Mouse (Mus musculus): ENCODE results near the gene Fam126a. TPM values are rescaled to one million over a fixed set of nuclear protein-coding genes. Genes with fewer than 3 reads are reported as not detected.
"Not testable (repeated sequence)": the region's sequence is repeated elsewhere in the genome, so short reads cannot be mapped to it uniquely, and the experiment has no call there.

Gene Fam126a
- polyA plus RNA-seq, 1 experiment from 2014 or later: 11.5 TPM

DNA sequence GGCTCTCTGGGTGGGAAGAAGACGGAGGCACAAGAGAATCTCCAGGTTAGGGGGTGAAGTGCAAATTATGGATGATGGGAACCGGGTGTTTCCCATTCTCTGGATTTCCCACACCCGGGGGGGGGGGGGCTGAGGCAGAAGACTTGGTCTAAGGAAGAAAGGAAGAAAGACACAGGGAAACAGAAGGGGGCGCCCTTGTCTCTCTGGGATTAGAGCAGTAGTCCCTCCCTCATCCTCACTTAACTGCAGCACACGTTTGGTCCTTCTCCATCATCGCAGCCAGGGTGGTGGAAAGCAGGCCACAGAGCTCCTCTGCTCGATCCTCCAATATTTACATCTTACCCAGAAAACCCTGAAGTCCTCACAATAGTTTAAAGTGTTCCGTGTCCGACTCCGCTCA lies 139.8 kb downstream of the Fam126a start:
- H3K4me2 ChIP-seq (replicated peaks; ENCODE audit: low read depth, low read length): no peak overlapping the region
- no peaks in the 10 kb centered on the region for H3K36me3 ChIP-seq (ENCODE audit: insufficient read depth, low read length)
- no peak overlapping the region for H3K9ac ChIP-seq (replicated peaks; ENCODE audit: low read depth)
- ATAC-seq: peak; percentile 48
- 36% methylated on average over 10 of the region's 10 CpGs for WGBS
- TF ChIP-seq CTCF (IDR thresholded peaks at IDR 0.05): peak; percentile 74
- no peak for TF ChIP-seq EP300 (IDR thresholded peaks at IDR 0.05)
- H3K4me1 ChIP-seq (ENCODE audit: insufficient read depth, low read depth, low read length): no peaks in the 10 kb centered on the region
- no peaks in the 10 kb centered on the region for H3K27me3 ChIP-seq (replicated peaks; ENCODE audit: insufficient read depth, low read length)
- peak; percentile 88 for DNase-seq (ENCODE audit: low spot score)
- H3K4me3 ChIP-seq (ENCODE audit: low read depth, low read length): no peak overlapping the region
- H3K9me3 ChIP-seq (ENCODE audit: low read length): no peaks in the 10 kb centered on the region
- no peak overlapping the region for H3K27ac ChIP-seq (ENCODE audit: low read length)

DNA sequence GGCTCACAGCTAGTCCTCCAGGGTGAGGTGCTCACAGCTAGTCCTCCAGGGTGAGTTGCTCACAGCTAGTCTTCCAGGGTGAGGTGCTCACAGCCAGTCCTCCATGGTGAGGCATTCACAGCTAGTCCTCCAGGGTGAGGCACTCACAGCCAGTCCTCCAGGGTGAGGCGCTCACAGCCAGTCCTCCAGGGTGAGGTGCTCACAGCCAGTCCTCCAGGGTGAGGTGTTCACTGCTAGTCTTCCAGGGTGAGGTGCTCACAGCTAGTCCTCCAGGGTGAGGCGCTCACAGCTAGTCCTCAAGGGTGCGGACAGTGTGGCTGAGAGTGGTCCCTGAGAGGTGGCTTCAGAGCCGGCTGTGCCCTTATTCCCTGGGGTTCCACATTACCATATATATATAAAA lies 141.0 kb downstream of the Fam126a start:
- H3K4me3 ChIP-seq (ENCODE audit: low read depth, low read length): no peak overlapping the region
- no peaks in the 10 kb centered on the region for H3K4me1 ChIP-seq (ENCODE audit: insufficient read depth, low read depth, low read length)
- H3K27me3 ChIP-seq (replicated peaks; ENCODE audit: insufficient read depth, low read length): no peaks in the 10 kb centered on the region
- WGBS: 70% methylated on average over 4 of the region's 4 CpGs
- H3K36me3 ChIP-seq (ENCODE audit: insufficient read depth, low read length): no peaks in the 10 kb centered on the region
- ATAC-seq: no peak
- no peaks in the 10 kb centered on the region for H3K9me3 ChIP-seq (ENCODE audit: low read length)
- H3K9ac ChIP-seq (replicated peaks; ENCODE audit: low read depth): no peak overlapping the region
- no peak for DNase-seq (ENCODE audit: low spot score)
- H3K27ac ChIP-seq (ENCODE audit: low read length): no peak overlapping the region
- no peak overlapping the region for H3K4me2 ChIP-seq (replicated peaks; ENCODE audit: low read depth, low read length)
- TF ChIP-seq CTCF (IDR thresholded peaks at IDR 0.05): peak; percentile 32
- no peak for TF ChIP-seq EP300 (IDR thresholded peaks at IDR 0.05)

DNA sequence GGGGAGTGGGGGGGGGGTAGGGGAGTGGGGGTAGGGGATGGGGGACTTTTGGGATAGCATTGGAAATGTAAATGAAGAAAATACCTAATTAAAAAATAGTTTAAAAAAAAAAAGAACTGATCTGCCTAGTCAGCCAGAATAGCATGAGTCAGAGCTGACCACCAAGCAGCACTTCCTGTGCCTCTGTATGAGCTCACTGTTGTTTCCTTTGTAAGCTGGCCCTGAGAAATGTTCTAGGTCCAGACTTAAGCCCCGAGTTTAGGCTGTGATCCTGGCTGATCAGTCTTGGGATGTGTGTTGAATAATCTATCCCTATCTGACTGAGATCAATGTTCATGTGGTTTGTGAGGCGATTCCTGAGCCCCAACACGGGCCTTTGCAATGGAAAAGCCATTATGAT lies 143.4 kb downstream of the Fam126a start:
- no peak overlapping the region for H3K4me3 ChIP-seq (ENCODE audit: low read depth, low read length)
- no peaks in the 10 kb centered on the region for H3K27me3 ChIP-seq (replicated peaks; ENCODE audit: insufficient read depth, low read length)
- TF ChIP-seq CTCF (IDR thresholded peaks at IDR 0.05) (no peak), EP300 (IDR thresholded peaks at IDR 0.05) (no peak)
- ATAC-seq: peak; percentile 49
- H3K4me1 ChIP-seq (ENCODE audit: insufficient read depth, low read depth, low read length): no peaks in the 10 kb centered on the region
- WGBS: 50% methylated on average over 3 of the region's 3 CpGs
- H3K4me2 ChIP-seq (replicated peaks; ENCODE audit: low read depth, low read length): no peak overlapping the region
- no peak overlapping the region for H3K27ac ChIP-seq (ENCODE audit: low read length)
- no peak overlapping the region for H3K9ac ChIP-seq (replicated peaks; ENCODE audit: low read depth)
- DNase-seq (ENCODE audit: low spot score): no peak
- no peaks in the 10 kb centered on the region for H3K9me3 ChIP-seq (ENCODE audit: low read length)
- H3K36me3 ChIP-seq (ENCODE audit: insufficient read depth, low read length): no peaks in the 10 kb centered on the region

DNA sequence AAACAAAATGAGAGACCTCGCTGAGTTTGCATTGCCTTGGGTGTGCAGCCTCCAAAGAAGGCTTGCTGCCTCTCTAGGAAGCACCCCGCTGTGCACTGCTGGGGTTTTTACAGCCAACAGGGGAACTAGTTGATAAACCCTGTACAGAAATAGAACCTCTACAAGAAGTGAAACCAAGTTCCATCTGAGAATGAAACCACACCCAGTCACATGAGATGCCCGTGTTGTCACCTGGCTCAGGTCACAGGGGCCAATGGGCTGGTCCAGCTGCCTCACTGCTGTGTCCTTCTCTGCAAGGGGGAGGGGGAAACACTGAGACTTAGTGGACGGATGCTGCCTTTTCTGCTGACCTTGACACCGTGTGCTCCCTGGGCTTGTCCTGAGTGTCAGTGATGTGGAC lies 156.0 kb downstream of the Fam126a start:
- H3K9me3 ChIP-seq (ENCODE audit: low read length): no peaks in the 10 kb centered on the region
- no peak overlapping the region for H3K9ac ChIP-seq (replicated peaks; ENCODE audit: low read depth)
- no peak; the same call in 1 of the 2 replicates for ATAC-seq
- no peak for DNase-seq (ENCODE audit: low spot score)
- H3K36me3 ChIP-seq (ENCODE audit: insufficient read depth, low read length): no peaks in the 10 kb centered on the region
- H3K4me3 ChIP-seq (ENCODE audit: low read depth, low read length): no peak overlapping the region
- H3K4me2 ChIP-seq (replicated peaks; ENCODE audit: low read depth, low read length): no peak overlapping the region
- H3K27me3 ChIP-seq (replicated peaks; ENCODE audit: insufficient read depth, low read length): no peaks in the 10 kb centered on the region
- no peaks in the 10 kb centered on the region for H3K4me1 ChIP-seq (ENCODE audit: insufficient read depth, low read depth, low read length)
- TF ChIP-seq CTCF (IDR thresholded peaks at IDR 0.05): no peak
- TF ChIP-seq EP300 (IDR thresholded peaks at IDR 0.05): no peak
- no peak overlapping the region for H3K27ac ChIP-seq (ENCODE audit: low read length)
- WGBS: 45% methylated on average over 5 of the region's 5 CpGs

DNA sequence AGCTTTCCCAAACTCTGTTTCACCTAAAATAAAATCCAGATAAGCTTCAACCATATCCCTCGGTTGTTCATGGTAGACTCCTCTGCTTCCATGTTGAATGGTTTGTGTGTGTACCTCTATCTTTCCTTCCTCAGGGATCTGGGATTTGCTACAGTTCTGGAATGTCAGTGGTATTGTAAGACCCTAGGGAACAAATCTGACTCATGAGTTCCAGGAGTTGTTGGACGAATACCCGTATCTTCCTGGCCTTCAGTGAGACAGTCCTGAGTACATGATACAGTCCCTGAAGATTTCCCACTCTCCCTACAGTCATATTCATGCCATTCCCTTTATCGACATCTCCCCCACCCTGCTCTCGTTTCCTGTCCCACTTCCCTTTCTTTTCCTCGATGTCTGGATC lies 157.9 kb downstream of the Fam126a start:
- no peak overlapping the region for H3K27ac ChIP-seq (ENCODE audit: low read length)
- no peaks in the 10 kb centered on the region for H3K27me3 ChIP-seq (replicated peaks; ENCODE audit: insufficient read depth, low read length)
- 65% methylated on average over 6 of the region's 6 CpGs for WGBS
- no peaks in the 10 kb centered on the region for H3K9me3 ChIP-seq (ENCODE audit: low read length)
- DNase-seq (ENCODE audit: low spot score): no peak
- ATAC-seq: no peak
- TF ChIP-seq EP300 (IDR thresholded peaks at IDR 0.05): no peak
- no peak for TF ChIP-seq CTCF (IDR thresholded peaks at IDR 0.05)
- H3K9ac ChIP-seq (replicated peaks; ENCODE audit: low read depth): no peak overlapping the region
- H3K36me3 ChIP-seq (ENCODE audit: insufficient read depth, low read length): no peaks in the 10 kb centered on the region
- no peak overlapping the region for H3K4me3 ChIP-seq (ENCODE audit: low read depth, low read length)
- no peak overlapping the region for H3K4me2 ChIP-seq (replicated peaks; ENCODE audit: low read depth, low read length)
- H3K4me1 ChIP-seq (ENCODE audit: insufficient read depth, low read depth, low read length): no peaks in the 10 kb centered on the region

DNA sequence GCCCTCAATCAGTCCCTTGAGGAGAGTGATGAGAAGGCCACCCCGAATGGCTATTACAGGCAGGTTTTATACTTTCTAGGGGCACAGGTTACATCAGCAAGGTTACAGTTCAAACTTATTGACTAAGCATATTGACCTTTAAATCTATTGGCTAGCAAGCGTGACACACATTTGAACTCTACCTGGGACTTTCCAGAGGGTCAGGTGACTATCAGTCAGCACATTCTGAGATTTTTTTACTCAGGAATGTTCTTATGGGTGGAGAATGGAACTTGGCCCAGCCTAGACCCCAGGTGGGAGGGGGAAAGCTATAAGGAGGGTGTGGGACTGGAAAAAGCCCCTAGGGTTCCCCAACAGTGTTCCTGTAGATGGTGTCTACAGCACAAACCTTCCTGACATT lies 159.2 kb downstream of the Fam126a start:
- WGBS: 76% methylated on average over 2 of the region's 2 CpGs
- ATAC-seq; H3K4me3 ChIP-seq (ENCODE audit: low read depth, low read length); H3K9ac ChIP-seq (replicated peaks; ENCODE audit: low read depth); H3K4me1 ChIP-seq (ENCODE audit: insufficient read depth, low read depth, low read length); H3K4me2 ChIP-seq (replicated peaks; ENCODE audit: low read depth, low read length); H3K36me3 ChIP-seq (ENCODE audit: insufficient read depth, low read length); H3K27me3 ChIP-seq (replicated peaks; ENCODE audit: insufficient read depth, low read length); H3K27ac ChIP-seq (ENCODE audit: low read length); H3K9me3 ChIP-seq (ENCODE audit: low read length); DNase-seq (ENCODE audit: low spot score): not testable (repeated sequence)

DNA sequence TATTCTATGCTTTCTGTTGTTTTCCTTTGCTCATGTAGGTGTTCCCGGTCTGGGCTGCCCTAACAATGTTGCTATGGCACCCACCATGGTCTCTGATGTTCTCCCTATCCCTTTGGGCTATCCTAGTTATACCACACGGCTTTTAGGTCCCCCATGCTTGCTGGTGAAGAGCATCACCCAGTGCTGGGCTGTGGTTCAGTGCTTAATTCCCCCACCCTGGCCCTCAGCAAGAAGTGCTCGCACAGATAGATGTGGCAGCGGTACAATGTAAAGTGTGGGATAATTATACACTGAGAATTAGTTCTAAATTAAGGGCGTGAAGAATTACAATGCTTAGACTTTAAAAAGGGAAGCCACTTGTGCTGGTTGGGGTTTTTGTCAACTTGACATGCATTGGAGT lies 164.5 kb downstream of the Fam126a start:
- no peak overlapping the region for H3K27ac ChIP-seq (ENCODE audit: low read length)
- ATAC-seq (no peak), DNase-seq (ENCODE audit: low spot score) (no peak)
- H3K27me3 ChIP-seq (replicated peaks; ENCODE audit: insufficient read depth, low read length): no peaks in the 10 kb centered on the region
- no peaks in the 10 kb centered on the region for H3K9me3 ChIP-seq (ENCODE audit: low read length)
- H3K4me2 ChIP-seq (replicated peaks; ENCODE audit: low read depth, low read length): no peak overlapping the region
- H3K36me3 ChIP-seq (ENCODE audit: insufficient read depth, low read length): no peaks in the 10 kb centered on the region
- no peak overlapping the region for H3K9ac ChIP-seq (replicated peaks; ENCODE audit: low read depth)
- TF ChIP-seq EP300 (IDR thresholded peaks at IDR 0.05) (no peak), CTCF (IDR thresholded peaks at IDR 0.05) (no peak)
- peaks cover 4% of the 10 kb centered on the region; the same call in 1 of the 2 replicates for H3K4me1 ChIP-seq (ENCODE audit: insufficient read depth, low read depth, low read length)
- H3K4me3 ChIP-seq (ENCODE audit: low read depth, low read length): no peak overlapping the region
- WGBS: 90% methylated on average over 5 of the region's 5 CpGs

Other genes starting within 250 kb of the Fam126a start
- gene Pus7, start 247.0 kb downstream of the Fam126a start, polyA plus RNA-seq (2015; fragmentation: Nextera tagmentation; extraction: Ambion mirVana): 6.3 and 6.7 TPM in 2 replicates
- gene Rint1, start 243.0 kb downstream of the Fam126a start, polyA plus RNA-seq (2015; fragmentation: Nextera tagmentation; extraction: Ambion mirVana): 19.7 and 21.3 TPM in 2 replicates
- 96.7 and 102 TPM in 2 replicates for gene Tomm7, start 186.5 kb downstream of the Fam126a start, polyA plus RNA-seq (2015; fragmentation: Nextera tagmentation; extraction: Ambion mirVana)
- 22.6 and 26.6 TPM in 2 replicates for gene Klhl7, start 69.9 kb upstream of the Fam126a start, polyA plus RNA-seq (2015; fragmentation: Nextera tagmentation; extraction: Ambion mirVana)
- gene Nupl2, start 134.3 kb upstream of the Fam126a start, polyA plus RNA-seq (2015; fragmentation: Nextera tagmentation; extraction: Ambion mirVana): 7.7 and 8.0 TPM in 2 replicates

Measured in lung, postnatal 0 days (tissue).